Mouse (Mus musculus) neutrophil, adult 5-6 weeks (primary cell): ENCODE results near the gene Gm20388. TPM values are rescaled to one million over a fixed set of nuclear protein-coding genes. Genes with fewer than 3 reads are reported as not detected.

ENCODE experiments used
- ATAC-seq: fragments of 151-379, 151-347 bp; 2 replicates; pipeline ENCODE4 v1.8.0; 2017; ENCODE audit warnings: mild to moderate bottlenecking, moderate TSS enrichment; ENCODE audit not compliant: insufficient number of reproducible peaks, poor library complexity, low FRiP score, severe bottlenecking; ENCODE audit errors: extremely low read depth
- total RNA-seq: library from RNA; stranded (forward); fragments of 200-1000 nt; gene quantifications from 2 replicates; pipeline ENCODE4 v1.2.3, GENCODE M21; 2017

The Gm20388 gene
- total RNA-seq, 1 experiment from 2014 or later: 10.8 TPM

- no peak for ATAC-seq
These were observed 2600.9 kb downstream of the Gm20388 start for GRCm38 (mm10) chr8:122511552-122511951.

DNA sequence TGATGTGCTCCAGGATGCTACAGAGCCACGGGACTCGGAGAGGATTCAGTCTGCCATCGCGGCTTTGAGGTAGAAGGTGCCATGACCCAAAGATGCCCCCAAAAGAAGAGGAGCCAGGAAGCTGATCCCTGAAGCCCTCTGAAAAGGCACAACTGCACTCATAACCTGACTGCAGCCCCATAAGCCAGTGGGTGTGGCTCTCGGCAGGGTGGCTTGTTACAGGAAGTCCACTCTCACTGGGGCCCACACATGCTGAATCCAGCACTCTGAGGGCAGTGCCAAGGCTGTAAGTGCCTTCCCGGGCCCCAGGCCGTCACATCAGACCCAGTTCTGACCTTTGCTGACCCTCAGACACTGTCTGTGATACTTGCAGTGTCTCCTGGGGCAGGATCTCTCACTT, 2601.8 kb downstream of the Gm20388 start:
- ATAC-seq: no peak

DNA sequence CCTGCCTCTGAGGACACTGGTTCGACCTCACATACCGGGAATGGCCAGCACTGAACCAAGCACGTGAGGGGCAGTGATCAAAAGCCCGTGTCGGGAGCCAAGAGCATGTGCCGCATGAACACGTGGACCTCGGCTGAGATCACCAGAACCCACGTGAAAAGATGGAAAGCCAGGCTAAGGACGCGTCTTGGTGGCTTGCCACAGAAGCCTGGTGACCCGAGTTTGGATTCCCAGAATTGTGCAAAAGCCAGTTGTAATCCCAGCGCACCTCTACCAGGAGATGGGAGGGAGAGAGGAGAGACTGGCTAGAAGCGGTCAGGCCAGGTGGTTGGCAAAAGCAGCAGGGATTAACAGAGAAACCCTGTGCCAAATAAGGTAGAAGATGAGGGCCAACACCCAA, 2605.1 kb downstream of the Gm20388 start:
- ATAC-seq: no peak

DNA sequence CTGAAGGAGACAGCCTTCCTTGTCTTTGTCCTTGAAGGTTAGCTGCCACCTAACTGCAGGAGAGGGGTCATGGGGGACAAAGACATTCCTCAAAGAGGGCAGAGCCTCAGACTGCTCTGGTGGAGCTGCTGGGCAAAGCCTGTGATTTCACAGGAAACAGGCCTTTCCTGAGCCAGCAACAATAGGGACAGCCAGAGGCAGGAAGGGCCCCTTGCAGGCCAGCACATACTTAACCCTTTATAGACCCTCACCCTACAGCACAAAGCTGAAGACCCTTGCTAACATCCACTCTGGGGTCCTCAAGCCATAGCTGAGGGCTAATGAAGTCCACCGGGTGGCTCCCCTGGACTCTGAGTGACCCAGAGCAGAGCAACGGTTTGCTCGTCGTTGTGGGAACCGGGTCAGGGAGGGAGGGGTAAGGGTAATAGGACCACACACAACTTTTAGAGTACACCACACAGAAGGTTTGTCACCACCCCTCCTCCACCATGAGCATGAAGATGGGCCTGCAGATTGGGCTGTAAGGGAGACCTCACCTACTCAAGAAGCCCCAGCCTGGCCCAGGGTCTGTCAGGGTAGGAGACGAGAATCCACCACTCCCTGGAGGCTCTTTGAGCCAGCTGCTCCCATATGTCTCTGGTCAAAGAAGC, 2607.0 kb downstream of the Gm20388 start:
- no peak for ATAC-seq

DNA sequence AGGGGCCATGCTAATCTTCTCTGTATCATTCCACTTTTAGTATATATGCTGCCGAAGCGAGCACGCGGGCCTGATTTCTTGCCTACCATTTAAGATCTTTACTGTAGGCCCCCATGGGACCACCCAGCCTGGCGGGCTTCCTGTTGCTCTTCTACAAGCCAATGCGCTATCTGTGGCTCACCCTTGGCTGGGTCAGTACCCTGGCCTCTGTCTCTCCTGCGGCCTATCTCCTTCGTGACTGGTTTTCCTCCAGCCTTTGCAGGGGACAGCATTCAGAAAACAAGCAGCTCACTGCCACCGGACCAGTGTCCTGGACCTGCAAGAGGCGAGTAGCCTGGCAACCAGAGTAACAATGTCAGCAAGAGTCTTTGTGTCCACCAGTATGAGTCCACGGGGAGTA, 2610.0 kb downstream of the Gm20388 start:
- ATAC-seq: no peak

DNA sequence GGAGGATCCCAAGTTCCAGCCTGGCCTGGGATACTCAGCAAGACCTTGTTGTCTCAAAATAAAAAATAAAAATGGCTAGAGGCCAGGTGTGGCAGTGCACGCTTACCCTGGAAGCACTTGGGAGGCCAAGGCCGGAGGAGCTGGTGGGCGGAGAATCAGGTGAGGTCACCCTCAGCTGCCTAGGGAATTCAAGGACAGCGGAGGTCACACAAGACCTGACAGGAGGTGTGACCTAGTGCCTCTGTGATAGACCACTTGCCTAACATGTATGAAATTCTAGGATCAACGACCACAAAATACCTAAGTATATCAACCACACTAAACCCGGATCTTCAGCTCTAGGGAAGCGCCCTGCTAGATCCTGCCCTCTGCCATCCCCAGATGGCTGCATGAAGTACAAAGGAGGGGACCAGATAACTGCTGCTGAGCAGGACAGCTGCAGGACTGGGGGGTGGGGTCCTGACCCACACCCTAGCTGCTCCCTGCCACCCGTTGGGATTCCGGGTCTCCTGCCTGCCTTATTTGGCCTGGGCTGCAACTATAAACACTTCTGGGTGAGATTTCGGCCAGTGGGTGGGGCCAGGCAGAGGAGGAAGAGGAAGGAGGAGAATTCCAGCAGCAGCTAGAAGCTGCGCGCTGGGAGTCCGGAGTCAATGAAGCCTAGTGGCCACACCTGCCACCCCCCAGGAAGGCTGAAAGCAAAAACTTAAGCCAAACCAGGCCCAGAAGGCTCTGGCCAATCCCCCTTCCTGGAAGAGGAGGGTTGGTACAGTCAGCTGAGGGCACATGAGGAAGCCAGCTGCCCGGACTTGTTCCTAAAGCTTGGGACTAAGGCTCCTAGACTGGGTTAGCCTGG, 2612.4 kb downstream of the Gm20388 start:
- ATAC-seq: no peak

GRCm38 (mm10) chr8:122523652-122524360, 2613.2 kb downstream of the Gm20388 start:
- no peak for ATAC-seq

DNA sequence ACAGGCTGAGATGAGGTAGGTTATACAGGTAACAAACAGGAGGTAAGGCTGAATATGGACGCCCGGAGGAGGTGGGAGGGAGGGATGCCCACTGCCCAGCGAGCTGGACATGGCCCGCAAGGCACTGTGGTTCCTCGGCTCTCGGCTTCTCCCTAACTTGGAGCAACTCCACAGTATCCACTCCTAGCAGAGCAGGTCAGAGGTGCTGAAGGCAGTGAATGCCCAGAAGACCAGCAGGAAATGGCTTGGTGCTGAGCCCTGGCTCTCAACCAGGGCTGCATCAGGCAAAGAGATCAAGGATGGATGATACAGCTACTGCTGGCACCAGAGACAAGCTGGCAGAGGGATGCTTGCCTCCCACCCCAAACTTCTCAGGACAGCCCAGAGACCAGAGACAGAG, 2613.9 kb downstream of the Gm20388 start:
- no peak for ATAC-seq

DNA sequence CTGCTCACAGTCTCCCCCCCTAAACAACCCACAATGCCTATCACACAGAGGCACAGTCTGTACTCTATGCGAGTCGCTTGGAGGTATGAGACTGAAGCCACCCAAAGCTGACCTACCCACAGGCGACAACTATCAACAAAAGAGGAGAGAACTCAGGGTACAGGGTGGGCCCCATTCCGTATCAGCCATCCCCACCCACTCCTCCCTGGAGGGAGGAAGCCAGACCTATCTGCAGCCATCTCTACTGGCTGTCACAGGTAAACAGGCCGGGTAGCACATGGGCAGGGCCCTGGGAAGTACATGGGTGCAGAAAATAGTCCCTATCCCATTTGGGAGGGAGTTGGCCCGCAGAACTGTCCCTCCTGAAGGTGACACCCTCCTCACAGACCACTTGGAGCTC, 2614.4 kb downstream of the Gm20388 start:
- ATAC-seq: no peak

DNA sequence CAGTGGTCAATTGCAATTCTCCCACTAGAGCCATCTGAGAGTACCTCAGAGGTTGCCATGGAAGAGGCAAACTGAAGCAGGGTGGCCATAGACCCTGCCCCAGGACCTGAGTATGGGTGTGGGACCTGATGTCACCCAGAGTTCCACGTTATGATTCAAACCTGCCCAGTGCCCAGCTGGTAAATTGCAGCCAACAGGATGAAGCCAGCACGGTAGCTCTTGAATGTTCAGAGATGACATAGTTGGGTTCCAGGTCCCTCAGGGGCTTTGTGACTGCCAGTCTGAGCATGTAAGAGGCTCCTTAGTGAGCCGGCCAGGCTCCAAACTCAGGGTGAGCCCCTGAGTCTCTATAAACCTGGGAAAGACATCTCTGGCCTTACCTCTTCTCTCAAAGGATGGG, 2615.4 kb downstream of the Gm20388 start:
- ATAC-seq: no peak

DNA sequence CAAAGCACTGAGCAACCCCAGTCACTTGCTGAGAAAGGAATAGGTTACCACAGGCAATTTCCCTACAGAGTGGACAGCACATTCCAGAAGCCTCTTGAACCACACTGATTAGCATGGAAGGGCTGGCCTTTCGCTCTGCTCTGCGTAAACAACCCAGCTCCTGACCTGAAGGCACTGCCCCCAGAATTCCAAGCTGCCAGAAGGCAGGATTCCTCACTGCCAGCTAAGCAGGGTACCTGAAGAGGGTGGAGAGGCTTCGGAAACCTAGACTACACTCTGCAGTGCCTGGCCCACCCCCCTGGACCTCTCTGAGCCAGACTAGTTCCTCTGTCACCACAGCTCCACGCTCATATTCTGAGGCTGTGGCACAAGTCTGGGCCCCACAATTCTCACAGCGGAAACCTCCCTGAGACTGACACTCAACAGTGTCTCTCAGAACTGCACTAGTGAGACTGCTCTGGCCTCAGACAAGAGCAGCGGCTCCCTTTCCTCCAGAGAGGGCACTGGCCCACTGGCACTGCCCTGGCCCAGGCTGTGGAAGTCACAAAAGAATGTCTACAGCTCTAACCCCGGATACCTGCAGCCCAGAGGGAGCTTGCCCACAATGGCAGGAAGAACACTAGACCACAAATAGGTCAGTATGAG, 2616.0 kb downstream of the Gm20388 start:
- ATAC-seq: no peak

DNA sequence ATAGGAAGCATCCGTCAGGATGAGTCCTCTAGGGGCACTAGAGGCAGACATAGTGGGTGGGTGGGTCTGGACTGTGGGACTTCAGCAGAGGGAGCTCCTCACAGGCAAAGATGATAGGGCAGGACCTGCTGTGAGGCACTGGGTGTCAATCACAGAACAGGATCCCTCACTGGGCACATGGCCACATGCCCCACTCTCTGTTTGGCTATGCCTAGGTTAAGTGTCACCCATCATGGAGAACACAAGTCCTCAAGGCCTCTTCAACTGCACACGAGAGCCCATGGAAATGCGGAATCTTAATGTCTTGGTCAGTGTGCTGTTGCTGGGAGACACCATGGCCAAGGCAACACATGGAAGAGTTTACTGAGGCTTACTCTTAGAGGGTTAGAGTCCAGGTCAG, 2617.3 kb downstream of the Gm20388 start:
- no peak for ATAC-seq

- ATAC-seq: no peak
These were observed 2618.5 kb downstream of the Gm20388 start for GRCm38 (mm10) chr8:122529159-122529558.

- no peak for ATAC-seq
These were observed 2620.7 kb downstream of the Gm20388 start for GRCm38 (mm10) chr8:122531312-122531711.

- ATAC-seq: no peak
These were observed 2626.4 kb downstream of the Gm20388 start for GRCm38 (mm10) chr8:122537033-122537432.

- ATAC-seq: no peak
These were observed 2627.2 kb downstream of the Gm20388 start for GRCm38 (mm10) chr8:122537812-122538211.

DNA sequence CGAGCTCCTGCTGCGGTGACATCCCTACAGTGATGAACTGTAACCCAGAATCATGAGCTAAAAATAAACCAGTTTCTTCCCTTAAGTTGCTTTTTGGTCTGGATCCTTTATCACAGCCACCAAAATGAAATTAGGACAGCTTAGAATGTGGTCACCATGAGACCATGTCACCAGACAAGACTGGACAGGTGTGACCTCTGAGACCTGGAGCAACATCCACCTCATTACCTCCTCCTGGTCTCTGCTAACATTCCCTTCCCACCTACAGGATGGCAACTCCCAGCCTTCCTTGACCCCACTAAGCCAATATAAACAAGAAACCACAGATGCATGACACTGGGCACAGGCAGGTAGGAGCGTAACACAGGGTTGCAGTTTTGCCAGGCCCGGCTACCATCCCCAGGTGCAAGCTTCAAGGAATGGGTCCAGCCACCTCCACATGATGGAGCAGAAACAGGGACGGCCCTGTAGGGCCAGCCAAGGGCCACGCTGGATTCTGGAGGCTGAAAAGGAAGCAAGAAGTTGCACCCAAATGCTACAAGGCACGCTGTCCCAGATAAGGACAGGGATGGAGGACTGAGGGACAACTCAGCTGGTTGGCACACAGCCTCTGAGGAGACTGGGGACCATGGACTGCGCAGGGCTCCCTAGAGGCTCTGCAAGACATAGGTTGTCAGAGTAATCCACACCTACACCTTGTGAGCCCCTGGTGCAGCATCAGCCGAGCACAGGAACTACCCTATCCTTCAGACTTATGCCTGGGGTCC, 2627.9 kb downstream of the Gm20388 start:
- ATAC-seq: no peak

- no peak for ATAC-seq
These were observed 2633.5 kb downstream of the Gm20388 start for GRCm38 (mm10) chr8:122544138-122544537.
